Mouse (Mus musculus) ES-E14 (cell line): ENCODE results near the gene Slc18a3. TPM values are rescaled to one million over a fixed set of nuclear protein-coding genes. Genes with fewer than 3 reads are reported as not detected.
A peak's percentile ranks its signal among the peaks of the same experiment; 100 is the strongest.

ENCODE experiments used
- DNase-seq: peaks from one replicate; pipeline ENCODE4 v3.0.0-alpha.2; 2013; ENCODE audit warnings: low read depth, low spot score
- H3K27ac ChIP-seq: 2 replicates; pipeline ENCODE4 v1.5.1; 2012; ENCODE audit warnings: low read depth, mild to moderate bottlenecking, low read length, moderate library complexity, mixed read lengths; ENCODE audit not compliant: poor library complexity, insufficient read depth, severe bottlenecking
- H3K36me3 ChIP-seq: 2 replicates; pipeline ENCODE4 v1.6.1; 2012; ENCODE audit warnings: mild to moderate bottlenecking, low read length, moderate library complexity, mixed read lengths; ENCODE audit not compliant: control insufficient read depth, poor library complexity, insufficient read depth, severe bottlenecking
- H3K4me1 ChIP-seq, 2 experiments: fragments of 150-350 bp in 1 of 2; sonication (generic) in 1 of 2; 2 replicates each; pipeline ENCODE4 v1.6.1; 2012; ENCODE audit warnings: low read length in 2 of 2, mild to moderate bottlenecking in 1 of 2, mixed read lengths in 1 of 2; ENCODE audit not compliant: control insufficient read depth in 2 of 2, insufficient read depth in 2 of 2, poor library complexity in 1 of 2
- H3K4me3 ChIP-seq, 2 experiments: fragments of 150-350 bp in 1 of 2; sonication (generic) in 1 of 2; 2 replicates each; pipeline ENCODE4 v1.5.1; 2012; ENCODE audit warnings: low read length in 2 of 2, low read depth in 1 of 2, mild to moderate bottlenecking in 1 of 2, mixed read lengths in 1 of 2; ENCODE audit not compliant: insufficient read depth in 1 of 2, poor library complexity in 1 of 2, severe bottlenecking in 1 of 2
- H3K9ac ChIP-seq: 2 replicates; pipeline ENCODE4 v1.6.1; 2012; ENCODE audit warnings: low read depth, mild to moderate bottlenecking, low read length, mixed read lengths; ENCODE audit not compliant: poor library complexity, insufficient read depth, severe bottlenecking
- H3K9me3 ChIP-seq: fragments of 150-350 bp; sonication (generic); 2 replicates; pipeline ENCODE4 v1.6.1; 2012; ENCODE audit warnings: low read depth, mild to moderate bottlenecking, low read length; ENCODE audit not compliant: control insufficient read depth, insufficient read depth
- CHD2 ChIP-seq: IDR thresholded peaks from 2 replicates; pipeline ENCODE4 v1.6.1; 2014; ENCODE audit warnings: mild to moderate bottlenecking, low read depth, low read length, inconsistent platforms
- HCFC1 ChIP-seq: IDR thresholded peaks from 2 replicates; pipeline ENCODE4 v1.6.1; 2012; ENCODE audit warnings: low read length, inconsistent platforms, borderline replicate concordance; ENCODE audit not compliant: insufficient read depth
- MAFK ChIP-seq: IDR thresholded peaks from 2 replicates; pipeline ENCODE4 v1.6.1; 2014; ENCODE audit warnings: mild to moderate bottlenecking, low read depth, low read length, inconsistent platforms; ENCODE audit not compliant: insufficient read depth
- ZC3H11A ChIP-seq: IDR thresholded peaks from 2 replicates; pipeline ENCODE4 v1.6.1; 2012; ENCODE audit warnings: low read depth, mild to moderate bottlenecking, inconsistent platforms, low read length, borderline replicate concordance
- ZNF384 ChIP-seq: IDR thresholded peaks from 2 replicates; pipeline ENCODE4 v1.6.1; 2012; ENCODE audit warnings: low read depth, low read length, inconsistent platforms
- in situ Hi-C, 2 experiments: fragments of 600-800 bp; cut with MboI; formaldehyde crosslinking; loops; one replicate each; pipeline ENCODE4 v1.15.1; 2025; ENCODE audit warnings: low sequenced_read_pairs in 2 of 2, inconsistent platforms in 1 of 2; ENCODE audit not compliant: unreplicated experiment in 2 of 2
- total RNA-seq: library from RNA; depleted of rRNA; stranded (reverse); fragments of 300-350 nt; gene quantifications from 2 replicates; pipeline ENCODE4 v1.2.3, GENCODE M21; 2012; rRNA removed

The Slc18a3 gene
- total RNA-seq, result 1.0 and 2.5 TPM in 2 replicates

DNA sequence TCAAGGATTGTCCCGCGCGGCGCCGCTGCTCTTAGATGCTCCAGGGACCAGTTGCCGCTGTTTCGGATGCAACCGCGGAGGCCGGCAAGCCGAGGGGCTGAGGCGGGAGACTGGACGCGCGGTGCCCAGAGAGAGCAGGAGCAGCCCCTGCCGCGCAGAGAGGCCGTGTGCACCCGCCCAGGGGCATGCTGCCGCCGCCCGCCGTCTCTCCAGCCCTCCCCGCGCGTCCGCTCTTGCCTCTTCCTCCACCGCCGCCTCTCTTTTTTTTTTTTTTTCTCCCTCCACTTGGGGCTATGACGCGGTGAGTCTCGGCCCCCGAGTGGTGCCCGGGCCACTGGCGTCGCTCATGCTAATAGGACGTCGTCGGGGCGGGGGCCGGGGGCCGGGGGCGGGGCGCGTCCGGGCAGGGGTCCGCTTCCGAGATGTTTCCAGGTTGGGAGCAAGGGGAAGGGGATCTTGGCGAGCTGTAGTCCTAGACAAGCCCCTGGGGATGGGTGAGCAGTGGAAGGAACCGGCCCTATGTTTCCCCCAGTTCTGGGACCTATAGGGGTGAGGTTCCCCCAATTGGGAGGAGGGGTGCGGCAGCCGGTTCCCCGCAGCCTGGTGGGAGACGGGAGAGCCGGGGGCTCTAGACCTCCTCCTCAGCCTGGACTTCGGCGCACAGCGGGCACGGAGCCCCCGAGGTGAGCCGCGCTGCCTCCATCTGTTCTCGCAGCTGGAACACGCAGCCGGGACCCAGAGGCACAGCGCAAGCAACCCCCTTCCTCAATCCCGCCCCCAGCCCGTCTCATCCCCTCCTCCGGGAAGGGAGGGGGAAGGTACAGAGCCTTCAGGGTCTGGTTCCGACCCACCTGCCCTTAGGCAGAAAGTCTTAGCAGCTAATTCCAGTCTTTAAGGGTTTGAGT, at the start of gene Slc18a3:
Gene Slc18a3 (minus strand): TSS at position 250 of the 905 bp plus-strand sequence.
- no peaks in the 10 kb centered on the region for H3K36me3 ChIP-seq
- peak within 1 kb of the TSS; percentile 38 for H3K9ac ChIP-seq
- DNase-seq, result peak; percentile 30
- in situ Hi-C loops, result no loop called here
- no peaks in the 10 kb centered on the region for H3K9me3 ChIP-seq
- H3K4me3 ChIP-seq, result peak within 1 kb of the TSS; percentile 73 to 76
- H3K27ac ChIP-seq, result no peak within 1 kb of the TSS
- peaks cover 0 to 16% of the 10 kb centered on the region in 2 experiments; a peak in 1 of 4 replicates for H3K4me1 ChIP-seq
- TF ChIP-seq HCFC1 (no peak), ZNF384 (peak; percentile 78)

GRCm38 (mm10) chr14:32513336-32514032, 48.8 kb upstream of the Slc18a3 start, which contains the start of gene Ercc6:
Ercc6 (plus strand) TSS chr14:32513521.
- in situ Hi-C loops, result no loop called here
- peak within 1 kb of the TSS; percentile 51; the same call in 1 of the 2 replicates for H3K27ac ChIP-seq
- H3K9me3 ChIP-seq, result no peaks in the 10 kb centered on the region
- peak; percentile 69; the same call in 1 of the 2 replicates for TF ChIP-seq HCFC1
- no peak for TF ChIP-seq ZNF384
- H3K9ac ChIP-seq, result peak within 1 kb of the TSS; percentile 91
- H3K4me1 ChIP-seq, result peaks cover 0 to 2% of the 10 kb centered on the region in 2 experiments; a peak in 1 of 4 replicates
- peaks cover 9% of the 10 kb centered on the region; the same call in 1 of the 2 replicates for H3K36me3 ChIP-seq
- DNase-seq, result peak; percentile 82
- H3K4me3 ChIP-seq, result peak within 1 kb of the TSS; percentile 69 to 84

GRCm38 (mm10) chr14:32512912-32513311, 48.3 kb upstream of the Slc18a3 start:
- Histone ChIP-seq H3K36me3 (peaks cover 9% of the 10 kb centered on the region; the same call in 1 of the 2 replicates), H3K27ac (no peak overlapping the region), H3K4me1 (peaks cover 0 to 2% of the 10 kb centered on the region in 2 experiments; a peak in 1 of 4 replicates), H3K9ac (peak overlapping the region; percentile 50), H3K9me3 (no peaks in the 10 kb centered on the region), H3K4me3 (peak overlapping the region in 1 of 2 experiments; percentile 84; a peak in 2 of 4 replicates)
- DNase-seq, result no peak
- in situ Hi-C loops, result no loop called here
- TF ChIP-seq HCFC1 (no peak), MAFK (no peak), CHD2 (no peak), ZC3H11A (no peak), ZNF384 (no peak)

DNA sequence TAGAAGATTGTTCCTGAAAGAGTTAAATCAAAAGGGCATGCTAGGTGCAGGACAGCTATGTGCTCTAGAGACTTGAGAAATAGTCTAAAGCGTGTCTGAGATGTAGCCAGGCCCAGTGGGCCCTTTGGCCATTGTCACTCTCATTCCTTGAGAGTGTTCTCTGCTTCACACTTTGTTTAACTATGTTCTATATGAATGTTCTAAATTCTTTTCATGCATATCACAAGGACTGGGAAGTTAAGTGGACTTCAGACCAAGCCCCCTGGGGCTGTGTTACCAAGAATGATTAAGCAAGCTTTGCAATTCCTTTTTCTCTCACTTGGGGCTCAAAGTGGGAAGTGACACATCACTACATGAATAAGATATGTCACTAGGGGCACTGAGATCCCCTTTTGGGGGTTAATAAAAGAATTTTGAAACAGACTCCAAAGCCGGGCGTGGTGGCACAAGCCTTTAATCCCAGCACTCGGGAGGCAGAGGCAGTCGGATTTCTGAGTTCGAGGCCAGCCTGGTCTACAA, 44.9 kb upstream of the Slc18a3 start:
- DNase-seq, result no peak
- Histone ChIP-seq H3K4me3 (no peak overlapping the region), H3K27ac (no peak overlapping the region), H3K4me1 (peaks cover 0 to 2% of the 10 kb centered on the region in 2 experiments; a peak in 1 of 4 replicates), H3K9me3 (no peaks in the 10 kb centered on the region), H3K9ac (no peak overlapping the region), H3K36me3 (no peaks in the 10 kb centered on the region)
- in situ Hi-C loops, result no loop called here
- no peak for TF ChIP-seq ZC3H11A
- TF ChIP-seq CHD2, result no peak
- no peak for TF ChIP-seq ZNF384
- TF ChIP-seq MAFK, result no peak
- TF ChIP-seq HCFC1, result no peak
